Mouse (Mus musculus) kidney, adult 2 months (tissue): Measurements from ENCODE around the gene Wwox. TPM values are rescaled to one million over a fixed set of nuclear protein-coding genes. Genes with fewer than 3 reads are reported as not detected.

Source experiments
- DNase-seq: peaks from one replicate; pipeline ENCODE4 v3.0.0; 2021
- H3K27ac ChIP-seq: fragments of 200-500 bp; 2 replicates; pipeline ENCODE4 v1.5.1; 2012; ENCODE audit warnings: low read depth, low read length, control low read depth, inconsistent platforms; ENCODE audit not compliant: insufficient read depth
- H3K27me3 ChIP-seq: fragments of 200-500 bp; replicated peaks from 2 replicates; pipeline ENCODE4 v1.6.1; 2012; ENCODE audit warnings: mild to moderate bottlenecking, moderate library complexity, low read length, inconsistent platforms; ENCODE audit not compliant: control insufficient read depth, insufficient read depth
- H3K36me3 ChIP-seq: fragments of 200-500 bp; 2 replicates; pipeline ENCODE4 v1.6.1; 2012; ENCODE audit warnings: mild to moderate bottlenecking, moderate library complexity, low read length, inconsistent platforms; ENCODE audit not compliant: control insufficient read depth, insufficient read depth
- H3K4me1 ChIP-seq: fragments of 200-500 bp; 2 replicates; pipeline ENCODE4 v1.6.1; 2011; ENCODE audit warnings: low read length; ENCODE audit not compliant: control insufficient read depth, insufficient read depth
- H3K4me3 ChIP-seq: fragments of 200-500 bp; 2 replicates; pipeline ENCODE4 v1.5.1; 2011; ENCODE audit warnings: mild to moderate bottlenecking, low read depth, low read length, control low read depth; ENCODE audit not compliant: insufficient read depth
- CTCF ChIP-seq: fragments of 200-500 bp; conservative IDR thresholded peaks from 2 replicates; pipeline ENCODE4 v1.5.1; 2011; ENCODE audit warnings: low read depth, mild to moderate bottlenecking, control low read depth, low read length, moderate library complexity, mixed read lengths; ENCODE audit not compliant: insufficient read depth, insufficient read length
- POLR2A ChIP-seq: fragments of 200-500 bp; IDR thresholded peaks from one replicate; pipeline ENCODE4 v1.6.1; 2011; ENCODE audit warnings: low read depth, low read length, control low read depth
- WGBS: fragments of 180-500 bp; shearing (Covaris S2); methylation state at CpG from one replicate; pipeline ENCODE4 v1.1.7; 2018; 5-methylcytosine and 5-hydroxymethylcytosine counted together
- polyA plus RNA-seq: library from polyadenylated mRNA; depleted of rRNA; stranded (reverse); fragments of >200 nt; gene quantifications from 2 replicates; pipeline ENCODE4 v1.2.3, GENCODE M21; 2012

Wwox gene
- polyA plus RNA-seq, 1 experiment: 15.3 TPM

DNA sequence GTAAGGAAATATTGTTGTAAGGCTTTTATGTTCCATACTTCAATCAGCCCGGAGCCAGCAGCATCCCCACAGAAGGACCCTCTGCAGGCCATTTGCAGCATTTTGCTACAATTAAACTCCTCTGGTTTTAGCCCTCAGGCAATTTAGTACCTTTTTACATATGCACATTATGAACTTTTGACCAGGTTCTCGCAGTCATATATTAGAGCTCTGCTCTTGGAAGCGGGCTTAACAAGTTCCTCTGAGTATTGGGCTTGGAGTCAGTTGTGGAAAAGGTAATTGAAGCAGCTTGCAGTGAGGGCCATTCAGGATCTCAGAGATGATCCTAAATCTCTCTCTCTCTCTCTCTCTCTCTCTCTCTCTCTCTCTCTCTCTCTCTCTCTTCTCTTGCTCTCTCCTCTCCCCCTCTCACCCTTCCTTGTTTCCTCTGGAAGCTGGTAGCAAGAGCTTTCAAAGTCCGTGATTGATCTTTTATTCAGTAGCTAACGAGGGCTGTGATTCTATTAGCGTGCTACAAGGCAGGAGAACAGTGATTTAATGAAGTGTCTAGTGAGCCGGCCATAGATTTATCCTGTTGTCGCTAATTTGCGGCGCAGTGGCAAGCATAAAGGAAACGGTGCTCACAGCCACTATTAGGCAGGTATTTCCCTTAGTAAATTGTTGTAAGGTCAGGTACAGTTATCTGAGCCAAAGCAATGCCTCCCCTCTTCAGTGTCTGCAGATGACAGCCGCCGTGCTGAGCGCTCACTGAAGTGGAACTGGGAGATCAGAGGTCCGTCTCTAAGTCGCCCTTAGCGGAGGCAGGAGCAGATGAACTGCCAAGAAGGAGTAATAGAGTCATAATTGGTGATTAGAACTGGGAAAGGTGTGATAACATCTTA, 292.0 kb downstream of the Wwox start:
- Histone ChIP-seq H3K4me1 (no peaks in the 10 kb centered on the region), H3K27ac (no peak overlapping the region), H3K4me3 (no peak overlapping the region), H3K27me3 (no peaks in the 10 kb centered on the region), H3K36me3 (no peaks in the 10 kb centered on the region)
- TF ChIP-seq POLR2A (no peak), CTCF (no peak)
- peak; percentile 41 for DNase-seq
- WGBS: 23% methylated on average over 17 of the region's 17 CpGs

DNA sequence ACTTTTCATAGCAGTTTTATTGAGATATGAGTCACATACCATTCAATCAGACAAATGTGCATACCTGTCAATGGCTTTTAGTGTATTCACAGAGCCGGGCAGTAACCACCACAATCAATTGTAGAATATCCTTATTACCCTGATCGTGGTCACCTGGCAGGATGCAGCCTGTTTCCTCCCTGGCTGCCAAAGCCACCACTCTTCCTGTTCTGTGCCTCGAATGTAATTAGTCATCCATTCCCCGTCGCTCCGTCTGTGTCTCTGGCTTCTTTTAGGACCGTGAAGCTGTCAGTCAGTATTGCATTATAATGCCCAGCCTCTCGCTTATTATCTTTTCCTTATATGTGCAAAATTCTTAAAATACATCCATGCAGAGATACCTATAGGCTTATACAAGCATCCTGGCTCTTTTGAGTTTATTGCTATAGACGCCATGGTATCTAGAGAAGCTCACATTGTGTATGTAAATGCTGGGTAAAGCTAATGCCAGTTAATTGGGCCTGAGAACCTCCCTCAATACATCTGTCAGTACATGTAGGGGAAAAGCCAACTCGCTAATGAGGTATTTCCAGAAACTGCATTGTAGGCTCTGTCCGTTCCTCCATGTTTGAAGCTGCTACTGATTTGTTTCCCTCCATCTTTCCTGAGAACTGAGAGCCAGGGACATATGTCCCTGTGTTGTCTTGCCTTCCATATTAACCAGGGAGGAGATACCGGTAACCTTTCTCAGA, 303.9 kb downstream of the Wwox start:
- 69% methylated on average over 12 of the region's 12 CpGs for WGBS
- DNase-seq: no peak

DNA sequence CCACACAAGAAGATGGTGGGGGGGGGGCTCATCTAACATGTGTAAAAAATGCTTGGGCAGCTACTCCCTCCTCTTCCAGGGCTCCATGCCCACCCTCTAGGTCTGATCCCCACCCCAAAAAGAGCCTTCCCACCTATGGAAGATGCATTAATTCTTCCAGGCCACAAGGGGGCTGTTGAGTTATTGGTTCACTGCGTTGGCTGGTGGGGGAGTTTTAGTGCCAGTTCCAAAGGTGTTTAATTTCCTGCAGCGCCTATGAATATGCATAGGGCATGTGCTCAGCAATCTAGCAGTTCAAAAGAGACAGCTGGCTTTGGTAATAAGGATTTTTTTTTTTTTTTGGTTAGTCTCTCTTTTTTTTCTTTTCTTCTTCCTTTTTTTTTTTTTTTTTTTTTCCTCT, 306.9 kb downstream of the Wwox start:
- DNase-seq: no peak
- no peak for TF ChIP-seq POLR2A
- 0 out of 2 replicates have a peak, but pooled peaks have one; percentile 16 for TF ChIP-seq CTCF
- H3K27ac ChIP-seq: no peak overlapping the region
- H3K36me3 ChIP-seq: no peaks in the 10 kb centered on the region
- no peak overlapping the region for H3K4me3 ChIP-seq
- H3K4me1 ChIP-seq: no peaks in the 10 kb centered on the region
- H3K27me3 ChIP-seq: no peaks in the 10 kb centered on the region
- WGBS: 61% methylated on average over 2 of the region's 2 CpGs

More for the DNA sequence above, 303.9 kb downstream of the Wwox start:
- H3K27ac ChIP-seq: no peak overlapping the region
- H3K36me3 ChIP-seq: no peaks in the 10 kb centered on the region
- no peak overlapping the region for H3K4me3 ChIP-seq
- no peak for TF ChIP-seq POLR2A
- no peak for TF ChIP-seq CTCF
- H3K27me3 ChIP-seq: no peaks in the 10 kb centered on the region
- H3K4me1 ChIP-seq: no peaks in the 10 kb centered on the region

DNA sequence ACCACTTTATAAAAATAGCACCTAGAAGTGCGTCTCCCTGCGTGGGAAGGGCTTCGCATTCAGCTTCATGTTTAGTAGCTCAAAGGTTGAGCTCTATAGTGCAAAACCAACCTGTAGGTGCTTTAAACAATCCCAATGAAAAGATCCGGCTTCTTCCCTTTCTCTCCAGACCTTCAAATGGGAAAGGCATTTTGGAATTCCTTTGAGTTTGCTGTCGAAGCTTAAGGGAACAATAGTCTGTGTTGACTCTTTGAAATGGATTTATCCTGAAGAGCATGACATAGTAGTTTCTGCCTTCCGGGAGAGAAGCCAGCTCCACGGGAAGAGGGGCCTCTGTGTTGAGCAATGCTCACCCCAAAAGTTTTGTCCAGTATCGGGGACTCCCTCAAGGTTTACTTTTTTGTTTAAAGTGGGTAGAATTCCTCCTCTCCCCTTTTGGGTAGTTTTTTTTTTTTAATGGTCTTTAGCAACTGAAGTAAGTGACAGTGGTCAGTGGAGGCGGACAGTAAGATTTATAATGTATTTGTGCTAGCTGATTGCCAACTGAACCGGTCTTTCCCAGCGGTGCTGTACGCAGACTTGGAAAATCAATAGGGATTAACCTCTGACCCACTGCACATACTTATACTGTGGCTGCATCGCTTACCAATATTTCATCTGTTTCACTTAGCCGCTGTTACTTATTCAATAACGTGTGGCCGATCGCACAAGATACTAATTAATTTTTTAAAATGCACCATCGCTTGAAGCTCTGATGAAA, 312.1 kb downstream of the Wwox start:
- Histone ChIP-seq H3K27me3 (no peaks in the 10 kb centered on the region), H3K27ac (no peak overlapping the region), H3K36me3 (no peaks in the 10 kb centered on the region), H3K4me1 (0 out of 2 replicates have a peak, but pooled peaks cover 2% of the 10 kb centered on the region), H3K4me3 (no peak overlapping the region)
- DNase-seq: no peak
- 67% methylated on average over 18 of the region's 18 CpGs for WGBS
- TF ChIP-seq CTCF (no peak), POLR2A (no peak)

DNA sequence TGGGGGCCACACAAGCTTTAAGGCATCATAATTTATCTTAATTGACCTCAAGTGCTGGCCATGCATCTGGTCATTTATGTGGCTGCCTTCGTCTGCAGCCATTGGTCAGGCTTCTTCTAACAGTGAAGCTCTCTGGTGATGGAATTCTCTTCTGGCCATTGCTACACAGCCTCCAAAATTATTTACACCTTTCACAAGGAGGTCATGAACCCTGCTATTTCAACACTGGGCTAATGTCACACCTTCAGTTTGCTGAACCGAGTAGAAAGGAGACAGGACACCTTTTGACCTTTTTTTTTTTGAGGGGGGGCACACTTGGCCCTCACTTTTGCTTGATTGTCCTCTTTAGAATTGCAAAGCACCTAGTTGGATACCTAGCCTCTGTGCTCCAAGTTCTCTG, 320.2 kb downstream of the Wwox start:
- TF ChIP-seq CTCF: no peak
- TF ChIP-seq POLR2A: no peak
- H3K27me3 ChIP-seq: no peaks in the 10 kb centered on the region
- no peaks in the 10 kb centered on the region for H3K4me1 ChIP-seq
- no peak for DNase-seq
- H3K27ac ChIP-seq: no peak overlapping the region
- H3K36me3 ChIP-seq: no peaks in the 10 kb centered on the region
- H3K4me3 ChIP-seq: no peak overlapping the region
- WGBS: 72% methylated on average over 2 of the region's 2 CpGs

DNA sequence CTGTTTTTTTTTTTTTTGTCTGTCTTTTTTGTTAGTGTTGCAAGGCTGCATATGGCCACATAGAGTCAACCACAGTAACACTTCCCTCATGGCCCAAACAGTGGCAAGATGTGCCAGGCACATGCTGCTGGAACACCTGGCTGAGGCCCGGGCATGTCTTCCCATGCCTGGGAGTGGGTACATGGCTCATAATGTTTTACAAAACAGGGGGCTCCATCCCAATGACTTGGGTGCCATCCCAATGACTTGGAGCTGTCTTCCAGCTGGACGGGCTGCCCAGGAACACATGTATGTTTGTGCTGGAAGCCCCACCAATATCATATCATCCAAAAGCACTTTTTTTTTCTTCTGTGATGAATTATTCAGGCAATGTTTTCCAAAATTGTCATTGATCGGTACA, 329.1 kb downstream of the Wwox start:
- H3K4me1 ChIP-seq: peaks cover 2% of the 10 kb centered on the region; the same call in 1 of the 2 replicates
- WGBS: 96% methylated on average over 3 of the region's 3 CpGs
- no peaks in the 10 kb centered on the region for H3K36me3 ChIP-seq
- no peak for DNase-seq
- no peak overlapping the region for H3K4me3 ChIP-seq
- H3K27me3 ChIP-seq: no peaks in the 10 kb centered on the region
- TF ChIP-seq CTCF: no peak
- TF ChIP-seq POLR2A: no peak
- H3K27ac ChIP-seq: no peak overlapping the region
